Mouse (Mus musculus) thymus, adult 2 months (tissue): ENCODE data around the gene Rell1. TPM values are rescaled to one million over a fixed set of nuclear protein-coding genes. Genes with fewer than 3 reads are reported as not detected.
"Not testable (repeated sequence)": the region's sequence is repeated elsewhere in the genome, so short reads cannot be mapped to it uniquely, and the experiment has no call there.

ENCODE experiments used
- DNase-seq: peaks from one replicate; pipeline ENCODE4 v3.0.0; 2021
- H3K27ac ChIP-seq: fragments of 200-500 bp; 2 replicates; pipeline ENCODE4 v1.5.1; 2012; ENCODE audit warnings: low read length, control low read depth; ENCODE audit not compliant: control insufficient read depth, insufficient read depth
- H3K27me3 ChIP-seq: fragments of 200-500 bp; 2 replicates; pipeline ENCODE4 v1.6.1; 2012; ENCODE audit warnings: mild to moderate bottlenecking, low read length, moderate library complexity, mixed read lengths; ENCODE audit not compliant: control insufficient read depth, insufficient read depth
- H3K36me3 ChIP-seq: fragments of 200-500 bp; 2 replicates; pipeline ENCODE4 v1.6.1; 2012; ENCODE audit warnings: mild to moderate bottlenecking, low read length, moderate library complexity; ENCODE audit not compliant: control insufficient read depth, insufficient read depth
- H3K4me1 ChIP-seq: fragments of 200-500 bp; replicated peaks from 2 replicates; pipeline ENCODE4 v1.6.1; 2012; ENCODE audit warnings: low read length; ENCODE audit not compliant: control insufficient read depth, insufficient read depth
- H3K4me3 ChIP-seq: fragments of 200-500 bp; 2 replicates; pipeline ENCODE4 v1.5.1; 2012; ENCODE audit warnings: mild to moderate bottlenecking, low read length, control low read depth, moderate library complexity; ENCODE audit not compliant: control insufficient read depth, insufficient read depth
- CTCF ChIP-seq: fragments of 200-500 bp; IDR thresholded peaks from 2 replicates; pipeline ENCODE4 v1.5.1; 2012; ENCODE audit warnings: mild to moderate bottlenecking, control low read depth, low read length, moderate library complexity, borderline replicate concordance; ENCODE audit not compliant: control insufficient read depth, poor library complexity, insufficient read depth; ENCODE audit errors: extremely low read depth
- POLR2A ChIP-seq: fragments of 200-500 bp; IDR thresholded peaks from 2 replicates; pipeline ENCODE4 v1.6.1; 2012; ENCODE audit warnings: mild to moderate bottlenecking, low read length, control low read depth, moderate library complexity; ENCODE audit not compliant: control insufficient read depth, poor library complexity, insufficient read depth; ENCODE audit errors: extremely low read depth
- WGBS: fragments of 180-500 bp; shearing (Covaris S2); methylation state at CpG from one replicate; pipeline ENCODE4 v1.1.7; 2018; 5-methylcytosine and 5-hydroxymethylcytosine counted together
- polyA plus RNA-seq: library from polyadenylated mRNA; depleted of rRNA; stranded (reverse); fragments of >200 nt; gene quantifications from 2 replicates; pipeline ENCODE4 v1.2.3, GENCODE M21; 2012

The Rell1 gene
- polyA plus RNA-seq, 1 experiment = 10.8 TPM

DNA sequence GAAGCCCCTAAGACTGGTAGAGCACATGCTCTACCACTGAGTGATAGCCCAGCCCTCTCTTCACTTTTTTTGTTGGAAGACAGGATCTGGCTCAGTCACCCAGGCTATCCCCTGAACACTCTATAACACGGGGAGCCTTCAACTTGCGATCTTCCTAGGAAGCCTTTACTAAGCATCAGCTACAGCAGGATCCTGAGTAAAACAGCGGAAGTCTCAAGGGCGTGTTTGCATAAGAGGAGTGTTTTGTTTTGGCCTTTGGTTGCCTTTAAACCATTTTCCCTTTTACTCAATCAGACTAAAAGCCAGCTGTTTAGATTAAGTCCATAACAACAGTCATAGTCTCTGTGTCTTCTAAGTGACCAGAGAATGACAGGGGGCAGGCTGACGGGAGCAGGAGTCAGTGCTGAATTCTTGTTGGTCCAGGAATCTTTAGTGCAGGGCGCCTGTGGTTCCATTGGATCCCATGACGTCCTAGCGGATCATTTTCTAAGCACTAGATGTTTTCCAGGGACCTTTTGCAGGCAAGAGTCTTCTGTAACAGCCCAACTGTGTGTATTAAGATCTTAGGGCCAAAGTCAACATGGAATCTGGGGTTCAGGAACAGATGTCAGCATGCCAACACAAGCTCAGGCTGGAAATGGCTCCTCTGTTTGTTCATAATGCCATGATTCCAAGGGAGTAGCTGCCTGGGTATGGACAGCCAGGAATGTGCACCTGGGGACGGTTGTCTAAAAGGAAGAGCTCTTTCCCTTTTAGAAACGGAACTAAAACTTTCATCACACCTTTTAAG lies 58.3 kb downstream of the Rell1 start:
- TF ChIP-seq CTCF (no peak), POLR2A (no peak)
- WGBS = 96% methylated on average over 10 of the region's 10 CpGs
- Histone ChIP-seq H3K4me1 (no peaks in the 10 kb centered on the region), H3K4me3 (no peak overlapping the region), H3K27ac (no peak overlapping the region), H3K27me3 (no peaks in the 10 kb centered on the region; the same call in 1 of the 2 replicates), H3K36me3 (peaks cover 3% of the 10 kb centered on the region; the same call in 1 of the 2 replicates)
- DNase-seq = no peak

DNA sequence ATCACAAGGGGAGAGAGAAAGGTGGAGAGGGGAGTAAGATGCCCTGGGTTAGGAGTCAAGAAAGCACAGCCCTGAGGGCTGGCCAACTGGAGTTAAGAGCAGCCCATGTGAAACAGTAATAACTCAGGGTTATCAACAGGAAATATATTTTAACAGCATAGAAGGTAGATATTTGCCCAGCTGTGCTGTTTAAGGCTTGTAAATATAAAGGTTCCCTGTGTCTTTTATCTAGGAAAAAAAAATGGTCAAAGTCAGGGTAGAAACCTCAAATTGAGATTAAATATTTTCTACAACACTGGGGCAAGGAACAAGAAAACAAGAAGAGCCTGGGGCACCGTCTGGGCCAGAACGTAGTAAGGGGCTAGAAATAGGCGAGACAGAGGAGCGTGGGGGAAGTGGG lies 61.2 kb downstream of the Rell1 start:
- 86% methylated on average over 4 of the region's 4 CpGs for WGBS
- no peaks in the 10 kb centered on the region; the same call in 1 of the 2 replicates for H3K27me3 ChIP-seq
- no peak for DNase-seq
- H3K4me1 ChIP-seq = no peaks in the 10 kb centered on the region
- TF ChIP-seq CTCF = no peak
- no peak for TF ChIP-seq POLR2A
- H3K4me3 ChIP-seq = no peak overlapping the region
- no peak overlapping the region for H3K27ac ChIP-seq
- peaks cover 3% of the 10 kb centered on the region; the same call in 1 of the 2 replicates for H3K36me3 ChIP-seq

DNA sequence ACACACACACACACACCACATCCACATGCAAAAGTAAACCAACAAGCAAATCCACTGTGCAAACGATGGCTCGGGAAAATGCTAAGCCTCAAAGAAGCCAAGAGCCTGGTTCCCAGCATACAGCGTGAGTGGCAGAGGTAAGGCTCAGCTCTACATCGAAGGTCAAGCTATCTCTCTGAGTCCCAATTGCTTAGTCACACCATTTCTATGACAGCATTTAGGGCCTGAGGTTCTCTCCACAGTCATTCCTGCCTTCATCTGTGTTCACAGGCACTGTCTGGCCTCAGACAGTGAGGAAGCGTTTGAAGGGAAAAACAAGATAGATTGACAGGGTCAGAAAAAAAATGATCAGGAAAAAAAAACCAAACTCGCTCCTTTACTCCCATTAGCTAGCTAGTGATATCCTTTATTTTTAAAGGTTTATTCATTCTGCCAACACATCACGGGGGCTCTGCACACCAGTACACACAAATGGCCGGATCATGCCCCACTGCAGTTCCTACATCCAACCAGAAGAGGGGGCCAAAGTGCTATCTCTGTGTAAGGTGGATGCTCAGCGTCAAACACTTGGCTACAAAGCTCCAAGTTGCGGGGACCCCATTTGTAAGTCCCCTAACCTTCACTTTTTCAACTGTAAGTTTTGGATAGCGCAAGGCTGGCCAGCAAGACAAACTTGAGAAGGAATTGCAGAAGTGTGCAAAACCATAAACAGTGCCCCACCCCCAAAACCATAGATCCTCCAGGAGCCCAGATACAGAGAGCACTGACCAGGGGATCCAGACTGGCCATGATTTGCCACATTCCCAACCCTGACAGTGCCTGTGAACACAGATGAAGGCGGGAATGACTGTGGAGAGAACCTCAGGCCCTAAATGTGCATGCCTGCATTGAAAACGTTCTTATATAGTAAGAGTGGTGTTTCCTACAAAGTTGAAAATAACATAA lies 62.3 kb downstream of the Rell1 start:
- TF ChIP-seq CTCF (peak; percentile 73; the same call in 1 of the 2 replicates), POLR2A (no peak)
- Histone ChIP-seq H3K27me3 (no peaks in the 10 kb centered on the region; the same call in 1 of the 2 replicates), H3K4me3 (no peak overlapping the region), H3K27ac (no peak overlapping the region), H3K4me1 (no peaks in the 10 kb centered on the region), H3K36me3 (no peaks in the 10 kb centered on the region)
- peak; percentile 84 for DNase-seq
- WGBS = 49% methylated on average over 13 of the region's 13 CpGs

DNA sequence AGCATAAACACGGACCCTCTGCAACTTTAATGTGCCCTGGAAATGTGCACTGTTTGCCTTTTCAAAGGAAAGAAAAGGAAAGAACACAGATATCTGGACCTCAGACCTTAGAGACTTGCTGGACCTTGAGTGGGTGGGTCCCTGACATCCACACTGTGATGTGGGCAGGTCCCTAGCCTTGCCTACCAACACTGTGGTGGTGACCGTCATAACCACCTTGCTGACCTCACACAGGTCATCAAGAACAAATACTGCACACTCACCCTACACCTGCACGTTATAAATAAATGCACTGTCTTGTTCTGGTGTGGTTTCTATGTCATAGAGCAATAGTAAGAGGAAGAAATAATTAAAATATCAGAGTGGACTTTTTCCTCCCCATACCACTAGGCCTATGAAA lies 65.4 kb downstream of the Rell1 start:
- TF ChIP-seq CTCF = no peak
- no peak for TF ChIP-seq POLR2A
- no peak overlapping the region for H3K4me3 ChIP-seq
- 92% methylated on average over 3 of the region's 3 CpGs for WGBS

DNA sequence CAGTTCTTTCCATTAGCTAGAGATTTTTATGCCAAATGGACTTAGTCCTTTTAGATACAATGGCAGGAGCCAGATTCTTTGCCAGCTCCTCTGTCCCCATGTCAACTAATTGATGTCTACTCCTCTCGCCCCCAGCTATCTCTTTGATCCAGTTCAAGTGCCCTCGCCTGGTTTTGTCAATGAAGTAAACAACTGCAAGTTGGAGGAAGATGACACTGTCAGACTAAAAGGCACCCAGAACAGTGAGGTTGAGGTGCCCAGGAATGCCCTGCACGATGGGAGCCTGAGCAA lies 70.9 kb downstream of the Rell1 start:
- no peaks in the 10 kb centered on the region for H3K36me3 ChIP-seq
- no peak for DNase-seq
- H3K4me3 ChIP-seq = no peak overlapping the region
- TF ChIP-seq POLR2A = no peak
- no peak for TF ChIP-seq CTCF
- no peaks in the 10 kb centered on the region for H3K27me3 ChIP-seq
- H3K27ac ChIP-seq = no peak overlapping the region
- 92% methylated on average over 3 of the region's 3 CpGs for WGBS
- no peaks in the 10 kb centered on the region for H3K4me1 ChIP-seq

More for the DNA sequence above, 65.4 kb downstream of the Rell1 start:
- H3K27ac ChIP-seq = no peak overlapping the region
- no peaks in the 10 kb centered on the region for H3K27me3 ChIP-seq
- no peak for DNase-seq
- no peaks in the 10 kb centered on the region for H3K4me1 ChIP-seq
- no peaks in the 10 kb centered on the region for H3K36me3 ChIP-seq

DNA sequence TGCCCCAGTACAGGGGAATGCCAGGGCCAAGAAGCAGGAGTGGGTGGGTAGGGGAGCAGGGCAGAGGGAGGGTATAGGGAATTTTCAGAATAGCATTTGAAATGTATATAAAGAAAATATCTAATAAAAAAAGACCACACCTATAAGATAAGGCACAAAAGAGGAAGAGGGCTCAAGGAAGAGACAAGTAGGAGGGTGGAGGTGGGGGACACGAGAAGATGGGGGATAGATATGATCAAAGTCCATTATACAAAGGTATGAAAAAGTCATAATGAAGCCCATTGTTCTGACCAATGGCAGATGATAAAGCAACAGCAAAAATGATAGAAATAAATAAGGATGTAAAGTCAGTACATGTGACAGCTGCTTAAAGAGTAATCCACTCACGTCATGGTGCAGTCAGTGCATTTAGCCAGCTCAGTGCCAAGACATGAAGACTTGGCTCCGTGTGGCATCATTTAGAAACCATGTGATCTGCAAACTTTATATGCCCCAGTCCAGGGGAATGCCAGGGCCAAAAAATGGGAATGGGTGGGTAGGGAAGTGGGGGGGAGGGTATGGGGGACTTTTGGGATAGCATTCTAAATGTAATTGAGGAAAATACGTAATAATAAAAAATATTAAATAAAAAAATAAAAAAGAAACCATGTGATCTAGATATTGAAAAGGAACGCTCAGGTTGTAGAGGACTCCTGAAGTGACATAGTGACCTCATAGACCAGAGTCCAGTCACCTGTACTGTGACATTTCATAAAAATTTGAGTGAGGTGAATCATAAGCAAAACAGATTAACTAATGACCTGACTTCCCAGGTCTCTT lies 71.5 kb downstream of the Rell1 start:
- WGBS = 86% methylated on average over 5 of the region's 5 CpGs
- H3K4me3 ChIP-seq, H3K4me1 ChIP-seq, H3K27me3 ChIP-seq, DNase-seq, H3K27ac ChIP-seq, H3K36me3 ChIP-seq: not testable (repeated sequence)
